Mouse (Mus musculus): Measurements from ENCODE around the gene Kdm2b. TPM values are rescaled to one million over a fixed set of nuclear protein-coding genes. Genes with fewer than 3 reads are reported as not detected.
A peak's percentile ranks its signal among the peaks of the same experiment; 100 is the strongest.

Gene Kdm2b
- total RNA-seq, 2 experiments from 2014 or later, result 23.1 to 23.3 TPM

DNA sequence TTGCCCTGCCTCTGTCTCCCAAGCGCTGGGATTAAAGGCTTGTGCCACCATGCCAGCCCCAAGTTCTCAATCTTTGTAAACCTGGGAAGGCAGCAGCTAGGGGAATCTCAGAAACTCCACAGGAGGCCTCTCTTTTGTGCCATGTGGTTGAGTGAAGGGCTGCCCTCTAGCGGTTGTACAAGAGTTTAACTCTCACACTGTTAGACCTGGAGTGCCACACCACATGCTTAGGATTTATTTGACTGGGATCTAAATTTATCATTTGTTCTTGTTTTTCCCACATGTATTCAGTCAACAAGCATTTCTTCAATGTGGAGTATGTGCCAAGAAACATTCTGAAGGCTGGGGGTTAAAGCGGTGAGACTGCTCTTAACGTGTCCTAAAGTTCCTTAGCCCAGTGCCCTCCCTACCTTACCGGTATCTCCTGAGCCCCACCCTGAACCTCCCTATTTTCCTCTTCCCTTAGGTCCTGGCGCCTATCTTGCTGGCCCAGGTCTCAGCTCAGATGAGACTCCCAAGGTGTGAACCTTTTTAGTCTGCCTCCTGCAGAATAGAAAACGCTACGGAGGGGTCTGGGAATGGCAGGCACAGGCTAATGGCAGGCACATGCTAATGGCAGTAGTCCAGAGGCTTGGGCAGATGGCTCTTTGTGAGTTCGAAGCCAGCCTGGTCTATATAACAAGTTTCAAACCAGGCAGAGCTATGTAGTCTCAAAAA, 24.1 kb upstream of the Kdm2b start:
- peak; percentile 81 to 84 for DNase-seq
- intact Hi-C loops (cut with DNase I), result loop anchor here (1.0 to 2.0 kb wide), 5 partner anchors 25 to 89 kb away; partner anchors contain the start of gene Kdm2b

DNA sequence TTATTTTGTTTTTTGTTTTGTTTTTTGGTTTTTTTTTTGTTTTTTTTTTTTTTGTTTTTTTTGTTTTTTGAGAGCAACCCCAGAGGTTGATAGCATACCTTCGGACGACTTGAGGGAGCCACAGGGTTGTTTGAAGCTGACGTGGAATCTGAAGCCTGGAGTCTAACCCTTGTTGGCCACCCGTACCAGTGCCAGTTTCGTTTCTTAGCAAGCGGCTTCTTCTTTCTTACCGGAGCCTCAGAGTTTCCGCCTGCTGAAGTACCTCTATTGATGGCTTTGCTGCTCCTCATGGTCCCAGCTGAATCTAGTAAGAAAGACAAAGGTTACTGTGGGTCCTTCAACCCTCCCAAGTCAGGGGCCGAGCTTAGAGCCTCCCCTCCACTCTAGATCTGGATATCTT, 22.1 kb upstream of the Kdm2b start:
- intact Hi-C loops (cut with DNase I), result loop anchor here (2.0 kb wide), 1 partner anchor 23 kb away; the partner anchor contains the start of gene Kdm2b
- no peak for DNase-seq

DNA sequence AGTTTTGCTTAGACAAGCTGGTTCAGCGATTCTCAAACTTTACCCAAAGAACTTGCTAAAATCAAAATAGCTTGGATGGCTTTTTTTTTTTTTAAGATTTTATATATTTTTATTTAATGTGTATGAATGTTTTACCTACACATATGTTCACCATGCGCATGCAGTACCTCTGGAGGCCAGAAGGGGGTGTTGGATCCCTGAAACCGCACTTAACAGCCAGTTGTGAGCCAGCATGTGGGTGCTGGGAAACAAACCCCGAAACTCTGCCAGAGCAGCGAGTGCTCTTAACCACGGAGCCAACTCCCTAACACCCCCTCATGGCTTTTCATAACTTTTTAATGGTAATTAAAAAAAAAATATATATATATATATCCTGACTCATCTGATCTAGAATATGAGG, 21.2 kb upstream of the Kdm2b start:
- intact Hi-C loops (cut with DNase I), result no loop called here
- no peak for DNase-seq

DNA sequence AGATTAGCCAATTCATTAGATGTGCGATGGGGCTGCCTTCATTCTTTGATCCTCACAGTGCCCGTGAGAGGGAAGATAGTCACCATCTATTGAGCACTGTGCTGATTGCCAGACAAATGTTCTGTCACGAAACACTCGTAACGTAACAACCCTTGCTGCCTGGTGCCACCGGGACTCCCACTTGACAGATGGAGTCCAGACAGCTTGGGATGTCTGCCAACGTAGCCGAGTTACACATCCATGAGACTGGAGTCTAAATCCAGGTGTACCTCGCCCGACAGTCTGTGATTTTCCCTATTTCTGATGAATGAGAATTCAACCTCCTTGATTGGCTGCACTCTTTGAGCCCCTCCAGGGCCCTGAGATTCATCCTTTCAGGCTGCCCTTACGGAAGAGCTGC, 20.2 kb upstream of the Kdm2b start:
- no peak for DNase-seq
- intact Hi-C loops (cut with DNase I), result no loop called here

DNA sequence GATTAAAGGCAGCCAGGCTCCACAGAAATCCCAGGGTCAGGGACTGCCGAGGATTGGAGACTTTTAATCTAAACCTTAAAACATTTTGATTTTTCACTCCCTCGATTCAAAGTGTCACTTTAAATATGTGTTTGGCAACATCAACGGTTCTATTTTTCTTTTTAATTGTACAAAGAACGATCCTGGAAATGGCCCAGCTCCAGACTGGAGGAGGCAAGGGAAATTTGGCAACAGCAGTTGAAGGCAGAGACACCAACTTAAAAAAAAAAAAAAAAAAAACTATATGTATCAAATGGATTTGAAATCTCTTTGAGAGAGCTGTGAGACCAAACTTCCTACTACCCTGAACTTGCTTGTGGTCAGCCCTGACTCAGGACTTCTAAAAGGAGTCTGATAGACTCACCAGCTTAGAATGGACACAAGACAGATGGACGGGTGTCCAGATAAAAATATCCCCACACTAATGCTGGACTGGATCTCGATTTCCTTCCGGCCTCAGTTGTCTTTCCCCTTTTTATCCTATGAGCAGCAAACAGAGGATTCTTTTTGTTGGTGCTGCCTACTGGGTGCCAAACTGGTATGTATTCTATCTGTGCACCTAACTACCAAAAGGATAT, 19.4 kb upstream of the Kdm2b start:
- DNase-seq, result no peak

DNA sequence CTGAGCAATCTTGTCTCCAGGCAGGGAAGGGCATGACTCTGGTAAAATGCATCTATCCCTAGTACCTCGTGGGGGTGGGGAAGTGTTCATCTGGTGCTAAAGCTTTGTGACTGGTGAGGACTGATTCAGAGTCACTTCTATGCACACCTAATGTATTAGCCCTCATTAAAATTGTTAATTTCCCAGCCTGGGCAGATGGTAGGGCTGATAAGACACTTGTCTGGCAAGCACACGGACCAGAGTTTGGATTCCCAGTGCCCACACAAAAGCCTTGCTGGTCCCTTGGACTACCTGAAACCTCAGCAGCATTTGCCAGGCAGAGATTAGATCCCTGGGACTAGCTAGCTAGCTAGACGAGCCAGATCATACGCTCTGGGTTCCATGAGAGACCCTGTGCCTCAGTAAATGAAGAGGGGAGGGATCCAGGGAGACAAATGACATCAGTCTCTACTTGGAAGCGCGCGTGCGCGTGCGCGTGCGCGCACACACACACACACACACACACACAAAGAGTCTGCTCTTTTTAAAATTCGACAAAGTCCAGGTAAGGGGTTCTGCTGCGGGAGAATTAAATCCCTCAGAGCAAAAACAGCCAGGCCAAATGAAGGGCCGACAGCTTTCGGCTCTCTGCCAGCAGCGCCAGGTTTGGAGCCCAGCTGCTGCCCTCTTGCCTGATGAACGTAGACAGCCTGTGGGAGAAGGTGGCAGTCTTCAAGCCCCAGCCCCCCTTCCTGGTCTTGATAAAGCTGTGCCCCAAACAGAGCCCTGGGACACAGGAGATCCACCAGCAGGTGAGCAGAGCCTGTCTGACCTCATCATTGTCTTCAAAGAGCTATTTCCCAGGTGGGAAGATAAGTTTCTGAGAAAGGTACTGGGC, 16.3 kb upstream of the Kdm2b start:
- intact Hi-C loops (cut with DNase I), result no loop called here
- no peak for DNase-seq

More for the DNA sequence above, 19.4 kb upstream of the Kdm2b start:
- intact Hi-C loops (cut with DNase I), result no loop called here

DNA sequence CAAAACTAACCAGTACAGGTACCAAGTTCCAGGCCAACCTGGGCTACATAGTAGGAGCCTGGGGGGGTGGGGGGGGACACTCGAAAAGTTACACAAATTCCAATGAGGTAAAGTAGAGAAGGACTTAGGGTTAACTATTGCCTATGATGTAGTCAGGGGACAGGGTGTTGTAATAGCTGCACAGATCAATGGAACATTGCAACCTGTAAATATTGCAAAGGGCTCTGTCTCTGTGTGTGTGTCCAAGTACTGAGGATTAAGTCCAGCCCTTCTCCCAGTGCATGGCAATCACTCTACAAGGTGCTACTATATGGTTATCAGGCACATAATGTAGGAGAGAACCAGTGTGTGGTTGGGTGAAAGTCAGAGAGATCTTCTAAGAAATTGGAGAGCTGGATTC, 11.3 kb upstream of the Kdm2b start:
- no peak for DNase-seq
- intact Hi-C loops (cut with DNase I), result no loop called here

DNA sequence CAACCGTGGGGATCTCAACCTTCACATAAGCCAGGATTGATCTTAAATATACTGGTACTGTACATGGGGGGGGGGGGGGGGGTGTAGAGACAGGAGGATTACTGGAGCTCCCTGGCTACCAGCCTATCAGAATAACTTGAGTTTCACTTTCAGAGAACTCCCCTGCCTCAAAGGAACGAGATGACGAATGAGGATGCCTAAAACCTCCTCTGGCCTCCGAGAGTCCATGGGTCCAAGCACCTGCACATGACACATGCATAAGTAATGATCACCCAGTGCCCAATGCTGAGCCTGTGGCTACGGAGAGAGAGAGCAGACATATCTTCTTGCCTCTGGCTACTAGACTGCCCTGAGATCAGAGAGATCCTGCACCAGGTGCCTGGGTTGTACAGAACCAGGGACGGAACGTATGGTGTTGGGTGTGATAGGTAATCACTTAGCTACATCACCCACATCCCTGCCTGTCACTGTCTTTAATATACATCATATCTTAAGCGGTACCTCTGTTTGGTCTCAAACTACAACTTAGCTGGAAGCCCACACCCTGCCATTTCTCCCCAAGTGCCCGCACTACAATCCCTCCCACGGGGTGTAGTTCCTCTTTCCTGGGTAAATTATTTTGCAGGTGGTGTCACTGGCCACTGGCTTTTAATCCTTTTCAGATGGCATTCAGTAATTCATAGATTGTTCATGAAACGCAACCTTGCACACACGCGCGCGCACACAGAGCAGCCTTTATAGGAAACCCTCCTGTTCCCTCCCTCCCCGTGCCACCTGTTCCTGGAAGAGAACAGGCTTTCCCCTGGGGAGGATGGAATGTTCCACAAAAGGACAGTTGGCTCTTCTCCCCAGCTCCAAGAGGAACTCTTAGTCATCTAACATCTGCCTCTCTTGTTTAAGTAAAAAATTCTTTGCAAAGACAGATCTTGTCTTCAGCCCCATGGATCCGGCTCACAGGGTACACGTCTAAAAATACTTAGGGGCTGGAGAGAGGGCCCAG, 7.9 kb upstream of the Kdm2b start:
- intact Hi-C loops (cut with DNase I), result no loop called here
- no peak for DNase-seq

DNA sequence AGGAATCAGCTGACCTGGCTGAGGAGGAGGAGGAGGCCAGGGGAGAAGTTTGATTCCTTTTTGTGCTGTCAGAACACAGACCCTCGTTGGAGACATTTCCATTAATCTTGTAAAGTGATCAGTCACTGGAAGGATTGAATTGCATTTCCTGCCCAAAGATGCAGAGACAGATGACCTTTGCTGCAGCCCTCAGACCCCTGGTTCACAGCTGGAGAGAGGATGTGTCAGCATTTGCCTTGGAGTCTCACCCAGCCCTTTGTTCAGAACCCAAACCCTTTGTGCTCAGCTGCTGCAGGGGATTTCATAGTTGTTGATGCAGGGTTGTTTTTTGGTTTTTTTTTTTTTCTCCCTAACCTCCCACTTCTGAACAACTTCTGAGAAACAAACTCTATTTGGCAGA, 5.3 kb upstream of the Kdm2b start:
- intact Hi-C loops (cut with DNase I), result no loop called here
- no peak for DNase-seq

DNA sequence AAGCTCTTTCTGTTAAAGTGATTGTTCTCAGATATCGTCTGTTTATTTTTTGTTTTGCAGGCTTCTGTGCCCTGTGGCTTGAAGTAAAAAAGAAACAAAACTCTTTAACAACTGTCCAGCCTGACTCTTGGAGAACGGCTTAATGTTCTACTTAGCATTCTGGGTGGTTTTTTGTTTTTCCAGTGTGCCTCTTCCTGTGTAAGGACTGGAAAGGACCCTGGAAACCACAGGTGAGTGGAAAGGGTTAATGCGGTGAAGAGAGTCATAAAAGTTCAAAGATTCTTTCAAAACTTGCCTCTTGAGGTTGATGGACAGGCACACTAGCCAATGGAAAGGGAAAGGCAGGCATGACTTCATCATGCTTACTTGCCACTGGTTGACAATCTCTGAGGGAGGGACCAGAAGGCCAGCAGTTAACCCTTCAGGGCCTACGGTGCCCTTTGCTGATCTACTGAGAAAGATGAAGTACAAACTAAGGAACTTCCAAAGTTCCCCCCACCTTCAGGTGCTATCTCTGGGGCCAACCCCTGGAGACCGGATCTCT, 4.8 kb upstream of the Kdm2b start:
- intact Hi-C loops (cut with DNase I), result no loop called here

DNA sequence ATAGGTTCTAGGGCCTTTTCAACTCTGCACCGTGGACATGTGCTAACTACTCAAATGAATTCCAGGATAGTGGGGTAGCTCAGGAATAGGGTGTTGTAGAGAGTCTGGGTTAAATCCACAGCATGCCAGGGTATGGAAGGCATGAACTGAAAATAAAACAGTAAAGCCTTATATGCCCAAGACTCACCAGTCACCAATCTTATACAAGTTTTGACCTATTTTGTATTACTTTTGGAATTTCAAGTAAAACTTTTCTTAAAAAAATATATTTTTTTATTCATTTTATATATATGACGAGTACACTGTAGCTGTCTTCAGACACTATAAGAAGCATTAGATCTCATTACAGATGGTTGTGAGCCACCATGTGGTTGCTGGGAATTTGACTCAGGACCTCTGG, 4.2 kb upstream of the Kdm2b start:
- no peak for DNase-seq
- intact Hi-C loops (cut with DNase I), result no loop called here

More for the DNA sequence above, 4.8 kb upstream of the Kdm2b start:
- DNase-seq, result peak; percentile 96 to 97

DNA sequence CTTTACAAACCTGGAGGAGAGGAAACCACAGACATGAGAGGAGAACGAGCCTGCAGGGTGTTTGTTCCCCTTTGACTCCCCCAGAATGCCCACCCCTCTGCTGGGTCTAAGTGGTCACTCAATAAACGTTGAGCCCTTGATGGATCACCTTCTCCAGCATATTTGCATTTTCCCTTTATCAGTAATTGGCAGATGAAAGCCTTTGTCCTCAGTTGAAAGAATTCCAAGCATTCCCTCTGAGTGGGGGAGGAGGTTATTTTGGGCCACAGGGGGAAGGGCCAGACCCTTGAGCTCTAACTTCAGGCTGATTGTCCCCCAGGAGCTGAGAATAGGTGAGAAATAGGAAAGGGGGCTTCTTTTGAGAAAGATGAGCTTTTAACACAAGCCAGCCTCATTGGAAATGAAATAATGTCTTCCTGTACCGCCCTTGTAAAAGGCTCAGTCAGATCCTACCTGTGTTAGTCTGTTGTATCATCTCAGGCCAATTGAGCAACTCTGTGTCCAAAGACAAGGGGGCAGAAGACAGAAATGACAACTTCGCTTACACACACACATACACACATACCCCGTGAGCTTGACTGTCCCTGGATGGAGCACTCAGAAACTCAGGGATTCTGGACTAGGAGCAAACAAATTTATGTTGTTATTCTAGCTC, 1.9 kb upstream of the Kdm2b start:
- intact Hi-C loops (cut with DNase I), result no loop called here
- DNase-seq, result peak in 1 of 2 experiments; percentile 40

DNA sequence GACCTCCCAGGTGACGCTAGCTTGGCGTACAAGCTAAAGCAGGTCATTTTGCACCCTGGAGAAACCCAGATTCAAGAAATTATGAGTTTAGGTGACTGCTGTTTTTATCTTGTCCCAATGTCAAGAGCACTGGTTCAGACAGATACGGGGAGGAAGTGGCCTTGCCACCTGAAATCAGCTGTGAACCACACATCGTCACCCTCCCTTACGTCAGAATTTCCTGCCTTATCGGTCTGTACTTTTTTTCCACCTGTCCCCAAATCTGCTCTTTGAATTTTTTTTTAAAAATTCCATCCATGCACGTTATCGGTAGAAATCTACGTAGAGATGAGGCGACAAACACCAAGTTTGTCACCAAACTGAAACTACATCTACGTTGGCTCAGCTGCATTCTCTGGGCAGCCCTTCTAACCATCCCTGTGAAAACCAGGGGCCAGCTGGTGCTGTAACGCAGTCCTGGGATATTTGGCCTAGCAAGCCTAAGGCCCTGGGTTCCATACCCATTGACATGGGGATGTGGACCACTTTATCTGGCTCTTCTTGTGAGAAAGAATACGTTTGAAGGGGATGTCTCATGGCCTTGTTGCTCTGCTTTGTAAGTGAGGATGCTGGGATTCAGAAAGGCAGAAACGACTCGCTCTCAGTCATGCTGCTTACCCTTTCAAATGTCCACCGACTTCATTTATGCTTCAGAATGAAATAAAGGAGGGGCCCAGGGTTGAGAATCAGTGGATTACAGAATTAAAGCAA, 963 bp upstream of the Kdm2b start:
- intact Hi-C loops (cut with DNase I), result no loop called here
- DNase-seq, result no peak

DNA sequence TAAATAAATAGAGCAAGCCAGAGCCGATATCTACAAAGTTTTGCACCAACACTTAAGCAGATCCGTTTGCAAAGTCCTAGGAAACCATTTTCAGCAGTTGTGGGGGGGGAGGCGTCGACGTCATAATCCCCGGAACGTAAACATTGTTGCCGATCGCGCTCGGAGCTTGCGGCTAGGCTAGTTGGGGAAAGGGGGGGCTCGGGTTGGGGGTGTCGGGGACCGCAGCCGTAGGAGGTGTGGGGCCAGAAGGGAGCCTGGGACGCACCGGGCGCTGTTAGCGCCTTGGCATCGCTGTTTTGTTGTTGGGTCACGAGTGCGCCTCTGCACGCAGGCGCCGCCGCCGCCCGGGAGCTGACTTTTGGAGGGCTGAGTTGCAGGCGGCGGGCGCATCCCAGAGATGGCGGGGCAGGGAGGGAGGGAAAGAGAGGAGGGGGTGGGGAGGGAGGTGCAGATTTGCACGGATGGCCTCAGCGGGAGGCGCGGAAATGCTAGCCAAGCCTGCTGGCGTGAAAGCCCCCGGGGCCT, 560 bp downstream of the Kdm2b start:
- intact Hi-C loops (cut with DNase I), result loop anchor here (2.0 kb wide), 1 partner anchor 24 kb away; no protein-coding TSS in a partner anchor

DNA sequence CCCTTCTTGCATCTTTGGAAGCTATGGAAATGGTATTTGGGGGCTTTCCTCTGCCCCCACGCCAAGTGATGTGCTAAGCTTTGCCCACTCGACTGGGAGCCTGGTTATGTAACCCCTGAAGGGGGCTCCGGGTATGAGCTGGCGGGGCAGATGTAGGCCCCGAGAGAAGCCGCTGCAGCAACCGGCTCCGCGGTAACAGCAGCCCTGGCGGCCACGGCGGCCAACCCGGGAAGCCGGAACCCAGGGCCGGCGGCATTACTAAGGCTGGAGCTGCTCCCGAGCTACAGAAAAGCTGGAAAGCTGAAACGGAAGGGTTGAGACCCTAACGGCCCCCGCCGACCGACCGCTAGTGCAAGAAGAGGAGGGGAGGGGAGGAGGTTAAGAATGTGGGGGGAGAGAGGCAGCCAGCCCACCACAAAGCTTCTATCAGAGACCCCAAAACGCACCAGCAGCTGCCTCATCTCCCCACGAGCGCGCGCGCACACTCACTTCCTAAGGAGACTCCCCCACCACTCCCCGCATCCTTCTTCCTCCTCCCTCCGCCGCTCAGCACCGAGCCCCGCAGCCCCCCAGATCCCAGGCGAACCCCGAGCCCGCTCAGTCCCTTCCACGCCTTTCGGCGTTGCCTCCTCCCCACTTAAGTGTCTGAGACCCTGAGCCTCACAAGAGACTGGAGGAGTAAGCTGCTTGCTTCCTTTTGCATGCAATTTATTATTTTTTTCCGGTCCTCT, 1.4 kb downstream of the Kdm2b start:
- intact Hi-C loops (cut with DNase I), result loop anchor here (2.0 kb wide), 1 partner anchor 25 kb away; no protein-coding TSS in a partner anchor
- DNase-seq, result peak; percentile 66 to 70

More for the DNA sequence above, 560 bp downstream of the Kdm2b start:
- DNase-seq, result peak; percentile 81 to 83

DNA sequence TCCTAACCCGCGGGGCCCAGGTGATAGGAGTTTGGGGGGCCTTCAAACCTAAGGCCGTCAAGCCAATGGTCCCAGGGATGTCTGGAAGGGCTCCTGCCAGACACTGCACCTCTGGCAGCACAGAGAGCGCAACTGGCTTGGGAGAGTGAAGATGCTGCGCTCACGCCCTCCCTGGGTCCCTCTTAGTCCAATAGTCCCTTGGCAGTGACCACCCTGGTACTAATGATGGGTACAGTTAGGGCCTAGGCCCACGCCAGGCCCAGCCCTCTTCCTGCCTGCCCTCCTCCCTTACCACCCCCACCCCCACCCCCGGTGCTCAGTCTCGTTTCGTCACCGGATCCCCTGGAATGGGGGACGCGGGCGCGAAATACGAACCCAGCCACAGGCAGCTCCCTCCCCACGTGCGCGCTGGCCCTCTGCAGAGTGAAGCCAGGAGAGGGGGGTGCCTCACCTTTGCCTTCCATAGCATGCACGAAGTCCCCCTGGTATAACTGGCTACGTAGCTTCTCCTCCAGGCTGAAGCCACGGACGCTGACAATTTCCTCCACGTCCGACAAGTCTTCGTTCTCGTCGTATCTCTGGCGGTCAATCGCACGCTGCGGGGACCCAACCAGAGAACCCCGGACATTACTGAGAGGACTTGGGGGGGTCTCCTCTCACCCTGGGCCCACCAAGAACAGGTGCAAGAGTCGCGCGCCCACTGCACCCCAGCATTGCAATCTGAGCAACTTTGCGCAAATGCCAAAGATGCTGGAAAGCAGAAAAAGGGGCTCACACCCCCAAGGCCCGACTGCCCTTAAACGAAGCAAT, 2.2 kb downstream of the Kdm2b start:
- DNase-seq, result peak; percentile 29 to 45
- intact Hi-C loops (cut with DNase I), result loop anchor here (2.0 kb wide), 1 partner anchor 25 kb away; no protein-coding TSS in a partner anchor

DNA sequence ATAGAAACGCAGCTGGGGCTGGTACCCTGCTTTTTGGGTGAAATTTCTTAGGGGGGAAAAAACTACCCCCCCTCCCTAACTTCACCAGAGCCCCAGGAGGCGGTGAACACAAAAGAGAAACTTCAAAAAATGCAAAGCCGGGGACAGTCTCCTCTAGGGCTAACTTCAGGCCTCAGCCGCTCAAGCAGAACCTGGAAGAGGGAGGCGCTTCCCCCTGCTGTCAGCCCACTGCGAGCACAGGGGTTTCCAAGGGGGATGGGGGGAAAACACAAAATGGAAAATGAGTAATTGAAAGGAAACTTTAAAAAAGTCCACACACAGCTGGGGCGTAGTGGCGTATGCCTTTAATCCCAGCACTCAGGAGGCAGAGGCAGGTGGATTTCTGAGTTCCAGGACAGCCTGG, 3.5 kb downstream of the Kdm2b start:
- intact Hi-C loops (cut with DNase I), result no loop called here
- DNase-seq, result no peak

All from heart, postnatal 10 days (tissue).